Mouse (Mus musculus): ENCODE data around the gene Ltbp2. TPM values are rescaled to one million over a fixed set of nuclear protein-coding genes. Genes with fewer than 3 reads are reported as not detected.

Gene Ltbp2
- 3.1 TPM for polyA plus RNA-seq (2014; fragmentation: Illumina TruSeq; extraction: RNeasy Lipid Tissue Mini Kit (QIAGEN cat#74804); ENCODE audit: low read depth, low replicate concordance)

DNA sequence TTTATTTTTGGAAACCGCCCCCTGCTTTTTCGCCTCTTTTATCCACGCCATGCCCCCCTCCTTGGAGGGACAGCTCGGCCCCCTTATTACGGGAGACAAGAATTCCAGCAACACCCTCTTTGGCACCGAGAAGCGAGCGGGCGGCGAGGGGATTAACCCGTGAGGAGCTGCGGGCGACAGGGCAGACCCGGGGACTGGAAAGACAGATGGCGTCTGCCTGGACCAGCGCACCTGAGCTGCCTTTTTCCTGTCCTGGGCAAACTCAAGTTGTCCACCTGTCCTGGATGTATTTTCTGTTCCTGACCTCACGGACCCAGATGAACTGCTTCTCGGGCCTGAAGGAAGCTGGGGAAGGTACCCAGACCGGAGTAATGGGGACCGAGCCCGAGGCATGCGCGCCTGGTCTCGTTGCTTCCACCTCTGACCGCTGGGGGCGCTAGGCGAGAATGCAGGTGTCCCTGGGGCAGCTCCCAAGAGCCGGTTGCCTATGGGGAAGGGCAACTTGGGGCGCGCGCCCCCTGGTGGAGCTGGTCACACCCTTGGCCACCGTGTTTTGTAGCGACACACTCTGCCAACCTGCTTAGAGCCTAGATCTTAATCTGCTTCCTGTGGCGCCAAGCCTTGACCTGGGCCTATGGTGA lies at the start of gene Ltbp2:
Ltbp2 (minus strand) TSS at position 52 of the 641 bp plus-strand sequence.

DNA sequence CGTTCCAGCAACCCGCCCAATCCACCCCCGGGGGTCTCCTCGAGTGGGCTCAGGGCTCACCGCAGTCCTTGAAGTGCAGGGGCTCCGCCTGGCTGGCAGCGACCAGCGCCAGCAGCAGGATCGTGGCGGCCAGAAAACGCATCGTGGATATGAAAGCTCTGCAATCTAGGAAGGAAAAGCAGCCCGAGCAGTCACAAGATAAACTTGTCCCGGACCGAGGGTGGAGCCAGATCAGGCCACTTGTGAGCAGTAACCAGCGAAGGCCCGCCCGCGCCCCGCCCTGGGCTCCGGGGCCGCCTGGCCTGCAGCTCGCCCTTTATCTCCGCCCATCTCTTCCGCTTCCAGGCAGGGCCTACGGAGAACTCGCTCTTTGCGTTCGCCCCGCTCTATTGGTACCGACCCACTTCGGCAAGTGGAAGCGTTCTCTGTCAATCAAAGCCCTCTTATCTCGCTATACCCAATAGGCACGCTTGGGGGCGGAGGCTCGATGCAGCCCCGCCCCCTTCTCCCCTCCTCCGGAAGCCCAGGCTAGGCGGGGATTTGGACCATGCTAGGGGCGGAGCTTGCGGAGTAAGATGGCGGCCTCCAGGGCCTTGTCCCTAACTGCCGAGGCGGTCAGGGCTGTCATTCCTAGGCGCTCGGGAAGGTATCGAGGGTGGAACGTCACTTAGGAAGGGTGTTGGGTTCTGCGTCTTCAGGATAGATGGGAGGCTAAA lies 103.4 kb downstream of the Ltbp2 start, which contains the start of the genes Npc2 and Isca2:
Npc2 (minus strand) TSS at position 427 of the 716 bp plus-strand sequence.
Isca2 (plus strand) TSS at position 526 of the 716 bp plus-strand sequence.

Other genes with a start within 250 kb of the Ltbp2 start
- not detected for gene Vrtn, start 235.5 kb downstream of the Ltbp2 start, polyA plus RNA-seq (2014; fragmentation: Illumina TruSeq; extraction: RNeasy Lipid Tissue Mini Kit (QIAGEN cat#74804); ENCODE audit: low read depth, low replicate concordance)
- not detected for gene Syndig1l, start 177.7 kb downstream of the Ltbp2 start, polyA plus RNA-seq (2014; fragmentation: Illumina TruSeq; extraction: RNeasy Lipid Tissue Mini Kit (QIAGEN cat#74804); ENCODE audit: low read depth, low replicate concordance)
- gene Npc2, start 103.4 kb downstream of the Ltbp2 start, polyA plus RNA-seq (2014; fragmentation: Illumina TruSeq; extraction: RNeasy Lipid Tissue Mini Kit (QIAGEN cat#74804); ENCODE audit: low read depth, low replicate concordance): 38.0 TPM
- gene Isca2, start 103.3 kb downstream of the Ltbp2 start, polyA plus RNA-seq (2014; fragmentation: Illumina TruSeq; extraction: RNeasy Lipid Tissue Mini Kit (QIAGEN cat#74804); ENCODE audit: low read depth, low replicate concordance): 125 TPM
- gene Fcf1, start 94.4 kb upstream of the Ltbp2 start, polyA plus RNA-seq (2014; fragmentation: Illumina TruSeq; extraction: RNeasy Lipid Tissue Mini Kit (QIAGEN cat#74804); ENCODE audit: low read depth, low replicate concordance): 53.0 TPM
- 31.0 TPM for gene Arel1, start 94.4 kb upstream of the Ltbp2 start, polyA plus RNA-seq (2014; fragmentation: Illumina TruSeq; extraction: RNeasy Lipid Tissue Mini Kit (QIAGEN cat#74804); ENCODE audit: low read depth, low replicate concordance)
- 23.5 TPM for gene Ylpm1, start 119.8 kb upstream of the Ltbp2 start, polyA plus RNA-seq (2014; fragmentation: Illumina TruSeq; extraction: RNeasy Lipid Tissue Mini Kit (QIAGEN cat#74804); ENCODE audit: low read depth, low replicate concordance)
- gene Prox2, start 234.2 kb upstream of the Ltbp2 start, polyA plus RNA-seq (2014; fragmentation: Illumina TruSeq; extraction: RNeasy Lipid Tissue Mini Kit (QIAGEN cat#74804); ENCODE audit: low read depth, low replicate concordance): 2.2 TPM
- 505 TPM for gene Dlst, start 234.3 kb upstream of the Ltbp2 start, polyA plus RNA-seq (2014; fragmentation: Illumina TruSeq; extraction: RNeasy Lipid Tissue Mini Kit (QIAGEN cat#74804); ENCODE audit: low read depth, low replicate concordance)

Measured in heart, adult 10 weeks (tissue).